Mouse (Mus musculus) liver, adult 2 months (tissue): ENCODE data around the gene Pnrc1. TPM values are rescaled to one million over a fixed set of nuclear protein-coding genes. Genes with fewer than 3 reads are reported as not detected.

ENCODE experiments used
- DNase-seq: peaks from one replicate; pipeline ENCODE4 v3.0.0-alpha.2; 2011; ENCODE audit warnings: low read depth, low spot score; ENCODE audit errors: extremely low read depth
- H3K27ac ChIP-seq: fragments of 200-500 bp; replicated peaks from 2 replicates; pipeline ENCODE4 v1.5.1; 2012; ENCODE audit warnings: low read depth, mild to moderate bottlenecking, control low read depth, inconsistent platforms, low read length; ENCODE audit not compliant: insufficient read depth
- H3K27me3 ChIP-seq: fragments of 200-500 bp; 2 replicates; pipeline ENCODE4 v1.6.1; 2012; ENCODE audit warnings: mild to moderate bottlenecking, moderate library complexity, low read length, inconsistent platforms; ENCODE audit not compliant: control insufficient read depth, insufficient read depth
- H3K36me3 ChIP-seq: fragments of 200-500 bp; 2 replicates; pipeline ENCODE4 v1.6.1; 2012; ENCODE audit warnings: low read length, inconsistent platforms; ENCODE audit not compliant: control insufficient read depth, insufficient read depth
- H3K4me1 ChIP-seq: fragments of 200-500 bp; 2 replicates; pipeline ENCODE4 v1.6.1; 2011; ENCODE audit warnings: low read length; ENCODE audit not compliant: control insufficient read depth, insufficient read depth
- H3K4me3 ChIP-seq: fragments of 200-500 bp; 2 replicates; pipeline ENCODE4 v1.5.1; 2011; ENCODE audit warnings: low read depth, mild to moderate bottlenecking, control low read depth, low read length, moderate library complexity; ENCODE audit not compliant: insufficient read depth
- H3K79me2 ChIP-seq: fragments of 200-500 bp; 2 replicates; pipeline ENCODE4 v1.6.1; 2012; ENCODE audit warnings: inconsistent platforms, mild to moderate bottlenecking, low read length, moderate library complexity; ENCODE audit not compliant: control insufficient read depth, insufficient read depth
- H3K9ac ChIP-seq: fragments of 200-500 bp; 2 replicates; pipeline ENCODE4 v1.6.1; 2012; ENCODE audit warnings: low read depth, mild to moderate bottlenecking, control low read depth, inconsistent platforms, low read length
- CTCF ChIP-seq: fragments of 200-500 bp; IDR thresholded peaks from 2 replicates; pipeline ENCODE4 v1.5.1; 2011; ENCODE audit warnings: low read depth, low read length, control low read depth
- POLR2A ChIP-seq: fragments of 200-500 bp; IDR thresholded peaks from 2 replicates; pipeline ENCODE4 v1.6.1; 2011; ENCODE audit warnings: low read length, control low read depth; ENCODE audit not compliant: insufficient read depth; ENCODE audit errors: extremely low read depth
- WGBS: fragments of 180-500 bp; shearing (Covaris S2); methylation state at CpG from one replicate; pipeline ENCODE4 v1.1.7; 2018; 5-methylcytosine and 5-hydroxymethylcytosine counted together
- polyA plus RNA-seq: library from polyadenylated mRNA; depleted of rRNA; stranded (reverse); fragments of >200 nt; gene quantifications from 2 replicates; pipeline ENCODE4 v1.2.3, GENCODE M21; 2012
- total RNA-seq: library from RNA; depleted of rRNA; stranded (reverse); fragments of >200 nt; gene quantifications from 2 replicates; pipeline ENCODE4 v1.2.3, GENCODE M21; 2014

Gene Pnrc1
- total and polyA plus RNA-seq, 2 experiments: 29.6 to 48.5 TPM

GRCm38 (mm10) chr4:33281891-33282685 is 7.9 kb downstream of the Pnrc1 start:
- no peak overlapping the region for H3K27ac ChIP-seq

DNA sequence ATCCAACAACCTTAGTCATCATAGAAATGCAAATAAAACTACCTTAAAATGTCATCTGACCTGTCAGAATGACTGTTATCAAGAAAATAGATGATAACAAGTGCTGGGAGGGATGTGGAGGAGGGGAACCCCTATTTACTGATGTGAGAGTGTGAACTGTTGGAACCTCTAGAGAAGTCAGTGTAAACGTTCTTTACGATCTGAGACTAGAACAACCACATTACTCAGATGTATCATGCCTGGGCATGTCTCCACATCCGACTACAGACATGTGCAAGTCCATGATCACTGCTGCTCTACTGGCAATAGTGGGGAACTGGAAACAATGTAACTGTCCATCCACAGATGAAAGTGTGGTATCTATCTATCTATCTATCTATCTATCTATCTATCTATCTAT is 16.5 kb downstream of the Pnrc1 start:
- Histone ChIP-seq H3K27ac (no peak overlapping the region), H3K79me2 (no peaks in the 10 kb centered on the region; the same call in 1 of the 2 replicates), H3K4me1 (no peaks in the 10 kb centered on the region), H3K36me3 (no peaks in the 10 kb centered on the region), H3K4me3 (no peak overlapping the region), H3K27me3 (no peaks in the 10 kb centered on the region), H3K9ac (no peak overlapping the region)
- no peak for DNase-seq
- WGBS: 75% methylated on average over 3 of the region's 3 CpGs
- TF ChIP-seq CTCF (no peak), POLR2A (no peak)

More at GRCm38 (mm10) chr4:33281891-33282685, 7.9 kb downstream of the Pnrc1 start:
- Histone ChIP-seq H3K27me3 (no peaks in the 10 kb centered on the region), H3K79me2 (no peaks in the 10 kb centered on the region), H3K4me1 (peaks cover 4% of the 10 kb centered on the region), H3K4me3 (no peak overlapping the region), H3K36me3 (no peaks in the 10 kb centered on the region), H3K9ac (no peak overlapping the region)
- peak; percentile 23 for DNase-seq
- TF ChIP-seq CTCF (no peak), POLR2A (no peak)
- 82% methylated on average over 3 of the region's 3 CpGs for WGBS

DNA sequence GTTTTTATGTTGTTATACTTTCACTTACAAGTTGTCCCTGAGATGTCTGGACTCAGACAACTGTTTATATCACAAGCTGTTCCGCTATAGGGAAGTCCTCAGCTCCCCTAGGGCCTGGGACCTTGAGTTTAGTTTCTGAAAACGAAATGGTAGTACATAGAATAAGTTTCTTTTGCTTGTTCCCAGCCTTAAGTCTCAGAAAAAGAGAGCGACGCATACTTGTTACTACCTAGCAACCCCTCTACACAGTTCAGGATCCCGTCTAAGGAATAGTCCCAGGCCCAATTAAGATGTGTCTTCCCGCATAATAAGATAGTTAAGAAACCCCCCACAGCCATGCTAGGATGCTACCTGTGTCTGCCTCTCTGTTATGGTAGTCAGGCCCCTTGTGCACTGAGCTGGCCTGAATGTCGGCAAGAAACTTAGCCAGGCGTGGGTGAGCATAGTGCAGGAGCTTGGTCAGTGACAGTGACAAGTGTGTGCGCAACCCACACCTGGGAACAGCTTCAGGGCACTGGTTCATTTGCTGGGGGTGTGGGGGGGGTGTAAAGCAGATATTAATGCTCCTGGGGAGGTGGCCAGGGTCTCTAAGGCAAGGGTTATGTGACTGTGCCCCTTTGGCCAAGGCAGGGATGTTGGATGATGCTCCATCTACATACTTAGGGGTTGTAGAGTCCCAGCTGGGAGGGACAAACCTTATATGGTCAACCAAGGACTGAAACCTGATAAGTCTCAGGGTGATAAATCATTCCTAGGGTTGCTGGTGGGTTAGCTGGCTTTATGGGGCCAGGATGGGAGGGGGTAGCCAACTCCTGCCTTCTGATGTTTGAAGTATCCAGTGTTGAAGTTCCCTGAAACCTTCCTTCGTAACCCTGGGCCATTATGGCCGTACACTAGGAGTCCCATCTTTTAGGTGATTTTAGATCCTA is 19.3 kb downstream of the Pnrc1 start:
- Histone ChIP-seq H3K27ac (no peak overlapping the region), H3K9ac (no peak overlapping the region), H3K36me3 (no peaks in the 10 kb centered on the region), H3K27me3 (no peaks in the 10 kb centered on the region), H3K4me1 (no peaks in the 10 kb centered on the region; the same call in 1 of the 2 replicates), H3K79me2 (no peaks in the 10 kb centered on the region; the same call in 1 of the 2 replicates), H3K4me3 (no peak overlapping the region)
- DNase-seq: no peak
- WGBS: 96% methylated on average over 11 of the region's 11 CpGs
- no peak for TF ChIP-seq POLR2A

DNA sequence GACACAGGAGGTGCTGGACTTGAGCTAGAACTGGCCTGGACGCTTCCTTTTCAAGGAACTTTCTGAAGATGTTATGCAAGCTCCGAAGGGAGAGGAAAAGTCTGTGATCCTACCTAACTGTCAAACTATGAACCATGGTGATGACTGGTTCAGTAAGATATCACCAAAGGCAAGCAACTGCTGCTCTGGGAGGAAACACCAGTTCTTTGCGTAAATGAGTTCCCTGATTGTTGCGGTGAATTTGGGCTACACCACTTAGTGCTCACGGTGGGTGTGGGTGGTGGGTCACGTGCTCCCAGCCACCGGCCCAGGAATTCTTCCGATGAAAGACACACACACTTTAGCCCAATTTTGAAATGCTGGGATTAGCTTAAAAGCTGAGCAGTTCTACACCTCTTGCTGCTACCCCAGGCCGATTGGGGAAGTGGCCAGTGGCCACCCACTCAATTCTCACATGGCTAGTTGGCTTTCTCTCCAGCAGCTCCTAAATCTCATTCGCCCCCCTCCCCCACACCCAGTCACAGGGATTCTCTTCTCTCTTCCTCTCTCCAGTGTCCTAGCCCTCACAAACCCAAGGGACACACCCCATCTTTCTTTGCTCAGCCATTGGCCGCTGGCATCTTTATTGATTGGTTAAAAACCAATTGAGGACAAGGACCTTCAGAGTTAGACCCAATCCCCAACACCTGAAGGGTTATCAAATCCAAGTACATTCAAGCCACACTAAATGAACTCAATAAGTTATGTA is 24.8 kb downstream of the Pnrc1 start:
- TF ChIP-seq CTCF: no peak
- no peak for TF ChIP-seq POLR2A
- Histone ChIP-seq H3K27ac (no peak overlapping the region), H3K36me3 (no peaks in the 10 kb centered on the region), H3K9ac (no peak overlapping the region), H3K27me3 (no peaks in the 10 kb centered on the region), H3K79me2 (no peaks in the 10 kb centered on the region), H3K4me3 (no peak overlapping the region), H3K4me1 (peaks cover 10% of the 10 kb centered on the region)
- peak; percentile 26 for DNase-seq
- WGBS: 90% methylated on average over 11 of the region's 11 CpGs

GRCm38 (mm10) chr4:33262897-33263296 is 27.1 kb downstream of the Pnrc1 start:
- Histone ChIP-seq H3K36me3 (no peaks in the 10 kb centered on the region), H3K4me1 (peaks cover 19% of the 10 kb centered on the region), H3K9ac (no peak overlapping the region), H3K79me2 (no peaks in the 10 kb centered on the region), H3K27ac (no peak overlapping the region), H3K4me3 (no peak overlapping the region), H3K27me3 (no peaks in the 10 kb centered on the region)
- WGBS: 97% methylated on average over 1 of the region's 1 CpGs
- DNase-seq: no peak
- TF ChIP-seq POLR2A: no peak
- no peak for TF ChIP-seq CTCF
